Mouse (Mus musculus) neural tube, embryonic 14.5 days (tissue): Measurements from ENCODE around the gene Hoxc8. TPM values are rescaled to one million over a fixed set of nuclear protein-coding genes. Genes with fewer than 3 reads are reported as not detected.

ENCODE experiments used
- ATAC-seq: fragments of 200-750 bp; cut with Nextera tagmentation; 2 replicates; pipeline ENCODE4 v1.8.0; 2017; ENCODE audit warnings: low read depth, mild to moderate bottlenecking, moderate TSS enrichment, moderate library complexity
- H3K27ac ChIP-seq: fragments of 300-500 bp; sonication (generic); 2 replicates; pipeline ENCODE4 v1.5.1; 2014; ENCODE audit warnings: low read depth, mild to moderate bottlenecking, control low read depth, low read length, moderate library complexity, mixed read lengths
- H3K27me3 ChIP-seq: fragments of 300-500 bp; sonication (generic); 2 replicates; pipeline ENCODE4 v1.6.1; 2014; ENCODE audit warnings: low read length; ENCODE audit not compliant: control insufficient read depth, insufficient read depth
- H3K36me3 ChIP-seq: fragments of 300-500 bp; sonication (generic); 2 replicates; pipeline ENCODE4 v1.6.1; 2014; ENCODE audit warnings: low read length, mixed read lengths; ENCODE audit not compliant: control insufficient read depth, insufficient read depth
- H3K4me1 ChIP-seq: fragments of 300-500 bp; sonication (generic); 2 replicates; pipeline ENCODE4 v1.6.1; 2014; ENCODE audit warnings: low read length; ENCODE audit not compliant: control insufficient read depth, insufficient read depth
- H3K4me2 ChIP-seq: fragments of 300-500 bp; sonication (generic); 2 replicates; pipeline ENCODE4 v1.6.1; 2014; ENCODE audit warnings: mild to moderate bottlenecking, low read depth, low read length, control low read depth
- H3K4me3 ChIP-seq: fragments of 300-500 bp; sonication (generic); 2 replicates; pipeline ENCODE4 v1.5.1; 2014; ENCODE audit warnings: low read depth, low read length, control low read depth, mixed read lengths
- H3K9ac ChIP-seq: fragments of 300-500 bp; sonication (generic); replicated peaks from 2 replicates; pipeline ENCODE4 v1.6.1; 2014; ENCODE audit warnings: low read depth, mild to moderate bottlenecking, control low read depth, low read length, mixed read lengths
- H3K9me3 ChIP-seq: fragments of 300-500 bp; sonication (generic); 2 replicates; pipeline ENCODE4 v1.6.1; 2016; ENCODE audit warnings: low read length; ENCODE audit not compliant: control insufficient read depth
- WGBS: fragments of 180-500 bp; shearing (Covaris S2); extraction: QIAGEN DNeasy Blood & Tissue Kit; methylation state at CpG from one replicate; pipeline ENCODE4 v1.1.7; 2014; 5-methylcytosine and 5-hydroxymethylcytosine counted together
- polyA plus RNA-seq: library from polyadenylated mRNA; unstranded; fragments of >200 nt; fragmentation: Nextera tagmentation; extraction: Ambion mirVana; gene quantifications from 2 replicates; pipeline ENCODE4 v1.2.1, GENCODE M21; 2014

The Hoxc8 gene
- polyA plus RNA-seq, 1 experiment from 2014 or later, result 50.1 TPM

GRCm38 (mm10) chr15:102969296-102969695 lies 21.1 kb upstream of the Hoxc8 start:
- Histone ChIP-seq H3K4me1 (peaks cover 9% of the 10 kb centered on the region; the same call in 1 of the 2 replicates), H3K36me3 (no peaks in the 10 kb centered on the region), H3K27ac (peak overlapping the region; percentile 48; the same call in 1 of the 2 replicates), H3K27me3 (peaks cover 9% of the 10 kb centered on the region), H3K4me3 (peak overlapping the region; percentile 87), H3K4me2 (peak overlapping the region; percentile 94), H3K9me3 (no peaks in the 10 kb centered on the region), H3K9ac (peak overlapping the region; percentile 82)
- no peak for ATAC-seq
- WGBS, result 22% methylated on average over 1 of the region's 1 CpGs

- Histone ChIP-seq H3K9me3 (no peaks in the 10 kb centered on the region), H3K27me3 (peaks cover 7% of the 10 kb centered on the region; the same call in 1 of the 2 replicates), H3K4me1 (peaks cover 9% of the 10 kb centered on the region; the same call in 1 of the 2 replicates), H3K4me3 (peak overlapping the region; percentile 87), H3K36me3 (no peaks in the 10 kb centered on the region), H3K4me2 (peak overlapping the region; percentile 94), H3K27ac (peak overlapping the region; percentile 99), H3K9ac (peak overlapping the region; percentile 100)
- no peak for ATAC-seq
- WGBS, result under 1% methylated on average over 12 of the region's 12 CpGs
Observed at GRCm38 (mm10) chr15:102970740-102971139, 19.7 kb upstream of the Hoxc8 start.

GRCm38 (mm10) chr15:102972254-102972653 lies 18.2 kb upstream of the Hoxc8 start:
- H3K4me2 ChIP-seq, result peak overlapping the region; percentile 94
- H3K9ac ChIP-seq, result peak overlapping the region; percentile 100
- H3K27me3 ChIP-seq, result no peaks in the 10 kb centered on the region; the same call in 1 of the 2 replicates
- no peaks in the 10 kb centered on the region for H3K9me3 ChIP-seq
- H3K27ac ChIP-seq, result peak overlapping the region; percentile 99
- H3K4me3 ChIP-seq, result peak overlapping the region; percentile 87
- H3K36me3 ChIP-seq, result no peaks in the 10 kb centered on the region
- no peak for ATAC-seq
- WGBS, result 2% methylated on average over 21 of the region's 21 CpGs
- H3K4me1 ChIP-seq, result peaks cover 9% of the 10 kb centered on the region; the same call in 1 of the 2 replicates

GRCm38 (mm10) chr15:102972753-102973152 lies 17.7 kb upstream of the Hoxc8 start:
- H3K36me3 ChIP-seq, result no peaks in the 10 kb centered on the region
- H3K9ac ChIP-seq, result peak overlapping the region; percentile 100
- no peak for ATAC-seq
- peak overlapping the region; percentile 87 for H3K4me3 ChIP-seq
- WGBS, result 0% methylated on average over 6 of the region's 6 CpGs
- H3K4me1 ChIP-seq, result peaks cover 9% of the 10 kb centered on the region; the same call in 1 of the 2 replicates
- H3K9me3 ChIP-seq, result no peaks in the 10 kb centered on the region
- H3K27ac ChIP-seq, result peak overlapping the region; percentile 99
- no peaks in the 10 kb centered on the region; the same call in 1 of the 2 replicates for H3K27me3 ChIP-seq
- peak overlapping the region; percentile 94 for H3K4me2 ChIP-seq

- Histone ChIP-seq H3K4me1 (peaks cover 11% of the 10 kb centered on the region), H3K27me3 (no peaks in the 10 kb centered on the region; the same call in 1 of the 2 replicates), H3K4me3 (peak overlapping the region; percentile 87), H3K27ac (peak overlapping the region; percentile 99), H3K9ac (peak overlapping the region; percentile 100), H3K36me3 (no peaks in the 10 kb centered on the region), H3K4me2 (peak overlapping the region; percentile 94), H3K9me3 (no peaks in the 10 kb centered on the region)
- ATAC-seq, result no peak
- WGBS, result 3% methylated on average over 7 of the region's 7 CpGs
Observed at GRCm38 (mm10) chr15:102975034-102975433, 15.4 kb upstream of the Hoxc8 start.

GRCm38 (mm10) chr15:102975688-102976111 lies 14.7 kb upstream of the Hoxc8 start:
- H3K9ac ChIP-seq, result peak overlapping the region; percentile 100
- WGBS, result 1% methylated on average over 21 of the region's 21 CpGs
- ATAC-seq, result no peak
- peaks cover 8% of the 10 kb centered on the region for H3K4me1 ChIP-seq
- peak overlapping the region; percentile 94 for H3K4me2 ChIP-seq
- H3K9me3 ChIP-seq, result no peaks in the 10 kb centered on the region
- H3K27me3 ChIP-seq, result no peaks in the 10 kb centered on the region
- peak overlapping the region; percentile 87 for H3K4me3 ChIP-seq
- no peaks in the 10 kb centered on the region for H3K36me3 ChIP-seq
- peak overlapping the region; percentile 99 for H3K27ac ChIP-seq

- Histone ChIP-seq H3K4me3 (peak within 1 kb of the TSS; percentile 87), H3K4me2 (peak within 1 kb of the TSS; percentile 94), H3K27ac (peak within 1 kb of the TSS; percentile 99), H3K9ac (peak within 1 kb of the TSS; percentile 100), H3K4me1 (peaks cover 8% of the 10 kb centered on the region), H3K9me3 (no peaks in the 10 kb centered on the region), H3K36me3 (no peaks in the 10 kb centered on the region), H3K27me3 (no peaks in the 10 kb centered on the region)
- no peak for ATAC-seq
- WGBS, result 1% methylated on average over 19 of the region's 20 CpGs
Observed at GRCm38 (mm10) chr15:102976171-102976570, 14.2 kb upstream of the Hoxc8 start, which contains the start of gene Hoxc9. Gene Hoxc9, plus strand, starts transcription at chr15:102976439.

GRCm38 (mm10) chr15:102976631-102977422 lies 13.6 kb upstream of the Hoxc8 start:
- peak overlapping the region; percentile 100 for H3K9ac ChIP-seq
- peak overlapping the region; percentile 94 for H3K4me2 ChIP-seq
- no peaks in the 10 kb centered on the region for H3K36me3 ChIP-seq
- H3K4me1 ChIP-seq, result peaks cover 8% of the 10 kb centered on the region
- peak; percentile 14; the same call in 1 of the 2 replicates for ATAC-seq
- H3K9me3 ChIP-seq, result no peaks in the 10 kb centered on the region
- peak overlapping the region; percentile 87 for H3K4me3 ChIP-seq
- H3K27ac ChIP-seq, result peak overlapping the region; percentile 99
- no peaks in the 10 kb centered on the region for H3K27me3 ChIP-seq
- whole genome bisulfite sequencing, result 2% methylated on average over 37 of the region's 37 CpGs

- Histone ChIP-seq H3K27me3 (no peaks in the 10 kb centered on the region), H3K4me3 (peak overlapping the region; percentile 87), H3K27ac (peak overlapping the region; percentile 99), H3K4me1 (peaks cover 7% of the 10 kb centered on the region), H3K4me2 (peak overlapping the region; percentile 94), H3K9ac (peak overlapping the region; percentile 100), H3K9me3 (no peaks in the 10 kb centered on the region), H3K36me3 (no peaks in the 10 kb centered on the region)
- ATAC-seq, result peak; percentile 3; the same call in 1 of the 2 replicates
- 1% methylated on average over 16 of the region's 16 CpGs for WGBS
Observed at GRCm38 (mm10) chr15:102977423-102977974, 12.9 kb upstream of the Hoxc8 start.
